Mouse (Mus musculus) testis, postnatal 14 days (tissue): ENCODE data around the gene Hmg20a.

Source experiments
- DNase-seq: peaks from one replicate; pipeline ENCODE4 v3.0.0; 2021; ENCODE audit warnings: low spot score

Hmg20a gene

DNA sequence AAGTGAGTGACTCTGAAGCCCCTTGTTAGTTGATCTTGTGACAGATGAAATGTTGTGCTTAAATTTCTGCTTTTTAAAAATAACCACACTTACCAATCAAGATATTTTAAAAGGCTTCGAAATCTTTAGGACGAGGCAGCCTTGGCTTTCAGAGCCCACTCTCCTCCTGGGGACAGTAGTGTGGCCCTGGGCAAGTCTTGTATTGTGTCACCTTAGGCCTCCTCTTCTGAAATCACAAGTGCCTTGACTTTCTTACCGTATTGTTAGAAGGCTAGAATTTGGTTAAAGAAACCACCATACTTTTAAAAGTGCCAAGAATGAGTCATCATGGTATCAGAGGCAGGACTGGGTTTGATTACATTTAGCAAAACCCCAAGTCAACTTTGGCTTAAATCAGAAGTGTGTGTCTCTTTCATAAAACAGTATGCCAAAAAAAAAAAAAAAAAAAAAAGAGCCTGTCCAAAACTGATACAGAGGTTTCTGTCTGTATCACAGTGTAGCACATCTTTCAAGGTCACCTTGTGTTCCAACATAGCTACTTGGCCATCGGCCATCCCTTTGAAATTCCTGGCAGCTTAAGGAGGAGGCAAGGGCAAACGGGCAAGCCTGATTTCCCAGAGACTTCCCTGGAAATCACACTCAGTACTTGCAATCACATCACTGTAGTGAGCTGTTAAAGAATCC, 78.9 kb downstream of the Hmg20a start:
- peak; percentile 87 for DNase-seq

DNA sequence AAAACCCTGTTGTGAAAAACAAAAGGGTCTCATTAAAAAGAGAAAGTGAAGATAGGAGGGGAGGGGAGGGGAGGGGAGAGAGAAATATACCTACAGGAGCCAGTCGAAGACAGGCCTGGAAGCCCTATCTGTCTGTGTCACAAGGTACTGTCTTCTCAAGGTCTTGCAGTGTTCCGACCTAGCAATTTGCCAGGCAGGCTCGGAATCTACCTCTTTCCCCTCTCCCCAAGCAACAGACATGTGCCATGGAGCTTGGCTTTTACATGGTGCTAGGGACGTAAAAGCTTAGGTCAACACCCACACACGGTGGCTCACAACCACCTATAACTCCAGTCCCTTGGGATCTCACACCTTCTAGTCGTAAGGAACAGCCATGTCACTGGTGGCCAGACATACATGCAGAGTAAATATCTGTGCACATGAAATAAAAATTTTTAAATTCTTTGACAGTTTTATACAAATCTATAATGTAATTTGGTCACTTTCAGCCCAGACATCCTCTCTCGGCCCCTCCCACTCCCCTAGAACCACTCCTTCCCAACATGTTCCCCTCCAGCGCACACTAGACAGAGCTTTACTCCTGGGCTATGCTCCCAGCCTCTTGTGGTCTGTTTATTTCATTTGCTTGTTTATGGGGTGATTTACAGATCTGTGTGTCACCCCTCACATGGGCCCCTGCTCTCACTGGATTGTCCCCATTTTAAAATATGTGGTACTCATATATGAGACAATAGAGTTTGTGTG, 81.1 kb downstream of the Hmg20a start:
- no peak for DNase-seq

DNA sequence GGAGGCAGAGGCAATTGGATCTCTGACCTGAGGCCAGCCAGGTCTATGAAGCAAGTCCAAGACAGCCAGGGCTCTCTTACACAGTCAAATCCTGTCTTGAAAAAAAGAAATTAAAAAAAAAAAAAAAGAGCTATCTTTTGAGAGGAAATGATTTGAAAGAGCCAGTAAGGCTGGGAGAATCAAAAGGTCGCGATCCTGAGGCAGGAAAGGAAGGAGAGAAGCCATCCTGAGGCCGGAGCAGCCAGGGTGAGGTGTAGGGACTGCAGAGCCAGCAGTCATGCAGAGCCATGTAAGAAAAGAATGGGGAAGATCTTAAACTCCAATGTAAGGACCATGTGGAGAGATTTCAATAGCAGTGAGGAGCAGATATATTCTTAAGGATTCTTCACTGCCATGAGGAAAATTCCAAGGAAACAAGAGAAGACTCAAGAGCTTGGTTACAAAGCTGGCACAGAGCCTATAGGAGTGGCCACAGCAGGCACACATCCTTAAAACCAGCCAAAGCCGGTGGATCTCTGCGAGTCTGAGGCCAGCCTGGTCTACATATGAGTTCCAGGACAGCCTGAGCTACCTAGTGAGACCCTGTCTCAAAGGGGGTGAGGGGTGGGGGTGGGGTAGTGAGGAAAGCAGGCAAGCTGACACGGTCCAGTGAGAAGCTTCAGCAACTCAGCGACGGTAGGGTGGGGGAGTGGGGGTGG, 82.6 kb downstream of the Hmg20a start:
- no peak for DNase-seq

DNA sequence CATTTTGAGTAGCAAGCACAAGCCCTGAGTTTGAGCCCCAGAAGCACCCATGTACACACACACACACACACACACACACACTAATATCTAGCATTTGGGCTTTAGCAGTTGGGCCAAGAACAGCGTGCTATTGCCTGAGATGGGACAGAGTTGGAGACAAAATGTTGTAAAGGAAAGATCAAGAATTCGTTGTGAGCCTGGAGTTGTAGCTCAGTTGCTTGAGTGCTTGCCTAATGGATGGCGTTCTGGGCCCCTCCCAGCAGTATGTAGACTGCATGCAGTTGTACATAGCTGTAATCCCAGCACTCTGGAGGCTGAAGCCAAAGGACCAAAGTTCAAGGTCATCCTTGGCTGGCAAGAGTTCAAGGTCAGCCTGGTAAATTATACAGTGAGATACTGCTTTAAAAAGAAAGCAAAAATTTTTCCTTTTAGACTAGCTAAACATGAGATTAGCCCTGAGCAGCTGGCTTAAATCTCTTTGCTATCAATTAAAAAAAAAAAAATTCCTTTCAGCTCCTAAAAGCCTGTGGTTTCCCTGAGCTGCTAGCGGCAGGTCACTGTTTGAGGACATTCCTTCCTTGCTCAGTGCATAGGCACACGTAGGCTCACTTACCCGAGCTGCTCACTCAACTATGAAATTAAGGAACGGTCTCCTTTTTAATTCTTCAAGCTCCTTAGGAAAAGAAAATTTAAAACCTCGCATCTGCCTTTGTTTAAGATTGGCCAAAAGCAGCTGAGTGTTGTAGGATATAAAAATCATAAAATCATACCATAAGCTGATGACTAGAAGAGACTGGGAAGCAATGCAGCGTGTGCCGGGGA, 83.5 kb downstream of the Hmg20a start:
- DNase-seq = peak; percentile 40

DNA sequence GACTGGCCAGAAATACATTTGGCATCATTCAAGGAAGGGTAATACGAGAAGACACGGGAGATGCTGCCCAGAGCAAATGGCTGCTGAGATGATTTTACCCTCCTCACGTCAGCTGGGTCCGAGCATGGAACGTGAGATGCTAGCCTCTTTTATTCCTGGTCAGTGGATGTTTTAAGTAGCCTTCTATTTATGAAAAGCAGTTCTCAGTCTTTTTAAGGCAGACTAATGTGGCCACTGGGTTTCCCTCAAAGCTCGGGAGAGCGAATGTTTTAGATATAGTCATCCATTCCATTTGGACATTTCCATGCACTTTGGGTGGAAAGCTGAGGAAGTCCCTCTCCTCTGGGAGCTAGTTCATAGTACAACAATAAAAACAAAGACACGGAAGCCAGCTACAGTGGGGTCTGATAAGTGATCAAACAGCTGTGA, 84.1 kb downstream of the Hmg20a start:
- DNase-seq = no peak

DNA sequence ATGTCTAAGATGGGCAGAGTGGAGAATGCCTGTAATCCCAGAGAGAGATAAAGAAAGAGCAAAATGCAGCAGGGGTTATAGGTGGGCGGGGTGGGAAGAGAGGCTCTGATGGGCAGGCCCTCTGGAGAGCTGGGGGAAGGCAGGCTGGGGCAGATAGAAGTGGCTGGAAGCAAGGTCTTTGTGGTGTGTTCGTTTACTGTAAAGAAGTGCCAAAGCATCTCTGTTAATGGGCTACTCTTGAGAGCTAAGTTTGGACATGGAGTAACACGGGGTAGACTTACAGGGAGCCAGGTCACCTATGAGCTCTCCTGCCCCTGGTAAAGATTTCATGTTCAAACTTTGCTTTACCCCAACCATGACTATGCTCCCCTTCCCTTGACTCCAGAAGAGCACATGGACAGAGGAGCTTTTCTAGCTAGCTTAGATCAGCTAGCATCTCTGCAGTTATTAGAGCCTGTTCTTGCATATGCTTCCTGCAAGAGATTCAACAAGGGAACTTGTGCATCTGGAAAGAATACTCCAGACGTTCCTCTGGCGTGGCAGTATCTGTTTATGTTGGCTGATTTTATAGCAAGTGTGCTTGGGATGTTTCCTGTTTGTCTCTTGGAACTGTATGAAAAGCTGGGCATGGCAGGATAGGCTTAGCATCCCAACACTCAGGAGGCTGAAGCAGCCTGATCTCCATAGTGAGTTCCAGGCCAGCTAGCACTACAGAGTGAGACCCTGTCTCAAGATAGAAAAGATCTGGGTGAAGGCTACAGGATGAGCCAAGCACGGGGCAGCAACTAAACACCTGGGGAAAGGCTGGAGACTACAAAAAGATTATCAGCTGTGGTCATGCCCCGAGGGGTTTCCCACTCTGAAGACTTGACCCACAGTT, 85.5 kb downstream of the Hmg20a start:
- no peak for DNase-seq

DNA sequence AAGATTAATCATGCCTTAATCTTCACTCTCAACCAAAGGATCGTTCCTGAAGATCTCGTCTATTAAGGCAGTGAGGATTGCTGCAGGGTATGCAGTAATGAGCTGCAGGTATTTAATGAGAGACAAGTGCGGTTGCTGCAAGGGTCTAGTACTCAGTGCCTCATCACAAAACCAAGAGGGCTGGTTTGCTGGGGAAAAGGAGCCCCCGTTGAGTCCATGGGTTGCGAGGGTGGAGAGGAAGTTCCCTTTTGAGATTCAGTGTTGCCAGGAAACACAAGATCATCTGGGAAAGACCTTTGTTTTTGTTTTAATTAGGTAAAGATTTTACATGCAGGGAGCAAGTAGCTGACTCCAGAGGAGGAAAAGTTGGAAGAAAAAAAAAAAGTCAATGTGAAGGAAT, 86.1 kb downstream of the Hmg20a start:
- DNase-seq = no peak

DNA sequence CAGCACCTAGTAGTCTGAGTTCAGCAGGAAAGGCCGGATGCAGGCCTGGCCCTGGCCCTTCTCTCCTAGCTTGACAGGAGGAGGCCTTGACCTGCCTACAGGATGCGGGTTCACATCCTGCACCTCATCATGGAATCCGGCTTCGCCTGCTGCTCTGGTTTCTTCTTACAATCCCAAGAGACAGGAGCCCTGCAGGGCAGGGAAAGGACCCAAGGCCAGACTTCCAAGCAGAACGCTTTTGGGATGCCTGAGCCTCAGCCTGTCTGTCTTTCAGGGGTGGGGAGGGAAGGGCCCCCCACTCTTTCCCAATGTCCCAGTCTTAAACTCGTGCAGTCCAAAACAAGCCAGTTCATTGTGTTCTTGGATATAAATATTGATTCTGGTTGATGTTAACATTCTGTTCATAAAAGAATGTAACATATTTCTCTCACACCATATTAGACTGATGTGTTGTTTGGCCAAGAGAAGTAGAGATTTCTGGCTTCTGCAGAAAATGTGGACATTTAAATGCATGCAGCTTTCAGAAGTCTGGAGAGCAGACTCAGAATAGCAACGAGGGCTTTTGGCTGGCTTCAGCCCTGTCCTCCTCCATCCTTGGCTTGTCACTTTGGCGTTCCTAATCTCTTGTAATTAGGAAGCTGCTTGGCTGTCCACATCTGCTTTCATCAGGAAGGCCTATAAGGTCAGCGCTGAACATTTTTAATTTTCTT, 86.8 kb downstream of the Hmg20a start:
- DNase-seq = peak; percentile 52

DNA sequence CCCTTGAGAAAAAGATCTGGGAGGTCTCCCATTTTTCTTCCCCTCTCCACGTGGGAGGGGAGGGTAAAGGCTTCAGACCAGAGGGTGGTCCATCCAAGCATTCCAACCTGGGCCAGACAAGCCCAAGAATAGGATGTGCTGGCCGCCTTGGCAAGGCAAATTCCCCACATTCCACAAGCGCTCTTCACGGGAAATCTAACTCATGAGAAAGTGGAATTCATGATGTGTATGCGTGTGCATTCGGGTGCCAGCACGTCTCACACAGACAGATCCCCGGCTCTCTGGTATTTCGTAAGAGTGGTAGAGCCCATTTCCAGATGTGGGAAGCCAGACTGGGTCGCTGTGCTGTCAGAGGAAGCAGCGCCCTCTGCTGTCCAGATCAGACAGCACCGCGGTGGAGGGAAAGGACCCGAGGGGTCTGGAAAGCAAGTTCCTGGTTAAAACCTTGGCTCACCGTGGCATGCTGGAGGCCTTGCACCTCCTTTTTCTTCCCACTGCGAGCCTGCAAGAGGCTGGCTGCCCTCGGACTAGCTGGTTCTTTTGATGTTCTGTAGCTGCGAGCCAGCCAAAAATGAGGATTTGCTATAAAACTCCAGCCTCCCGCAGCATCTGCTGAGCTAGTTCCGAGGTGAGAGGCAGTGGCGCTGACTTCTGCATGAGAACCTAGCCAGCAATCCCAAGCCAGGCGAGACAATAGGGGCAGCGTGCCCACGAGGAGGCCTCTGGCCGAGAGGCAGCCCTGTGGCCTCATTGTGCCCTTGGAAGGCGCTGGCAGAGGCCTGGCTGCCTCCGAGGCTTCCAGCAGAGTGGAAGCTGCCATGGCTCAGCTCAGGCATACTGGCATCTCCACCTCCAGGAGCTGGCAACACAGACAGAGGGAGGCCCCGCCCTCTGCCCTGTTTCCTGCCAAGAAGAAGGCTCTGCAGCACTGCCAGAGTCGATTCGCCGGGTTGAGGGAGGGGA, 87.7 kb downstream of the Hmg20a start:
- DNase-seq = peak; percentile 85

DNA sequence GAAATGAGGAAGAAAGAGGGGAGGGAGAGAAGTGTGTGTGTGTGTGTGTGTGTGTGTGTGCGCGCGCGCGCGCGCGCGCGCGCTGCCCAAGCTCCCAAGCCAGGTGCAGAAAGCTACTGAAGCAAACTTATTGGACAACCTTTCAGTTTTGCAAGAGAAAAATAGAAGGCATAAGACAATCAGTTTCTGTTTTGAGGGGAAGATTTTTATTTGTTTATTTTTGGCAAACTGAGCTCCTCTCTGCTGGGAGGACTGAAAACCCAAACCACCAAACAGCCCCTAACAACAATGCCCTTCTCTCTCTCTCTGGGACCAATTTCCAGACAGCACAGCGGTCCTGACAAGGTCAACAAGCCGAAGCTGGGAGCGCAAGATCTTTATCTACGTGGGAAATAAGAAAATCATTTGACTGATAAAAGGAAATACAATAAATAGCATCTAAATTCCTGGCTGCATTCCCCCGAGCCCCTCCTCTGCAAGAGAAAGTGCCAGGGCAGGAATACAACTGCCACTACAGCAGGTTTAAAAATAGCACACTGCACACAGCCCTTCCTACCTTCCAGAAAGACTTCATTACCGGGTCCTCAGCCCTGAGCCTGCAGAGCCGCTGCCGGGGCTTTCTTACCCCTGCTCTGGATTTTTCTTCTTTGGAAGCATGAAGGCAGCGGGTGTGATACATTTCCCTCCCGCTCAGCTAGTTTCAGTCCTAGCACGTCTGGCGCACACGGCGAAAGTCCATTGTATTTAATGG, 88.7 kb downstream of the Hmg20a start:
- no peak for DNase-seq

DNA sequence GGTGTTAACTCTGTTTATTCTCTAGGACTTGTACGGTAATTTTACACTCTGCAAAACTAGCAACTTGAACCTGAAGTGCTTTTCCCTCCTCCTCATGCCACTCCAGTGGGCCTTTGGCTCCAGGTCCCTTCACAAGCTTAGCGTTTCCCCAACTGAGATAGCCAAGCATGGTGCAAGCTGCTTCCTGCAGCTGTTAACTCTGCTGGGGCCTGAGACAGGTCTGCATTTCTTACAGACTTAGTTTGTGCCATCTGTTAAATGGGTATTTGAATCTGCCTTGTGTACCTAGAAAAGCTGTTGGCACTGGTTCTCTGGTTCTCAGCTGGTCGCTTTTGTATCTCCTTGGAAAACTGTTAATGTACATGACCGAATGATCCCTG, 89.3 kb downstream of the Hmg20a start:
- DNase-seq = no peak

DNA sequence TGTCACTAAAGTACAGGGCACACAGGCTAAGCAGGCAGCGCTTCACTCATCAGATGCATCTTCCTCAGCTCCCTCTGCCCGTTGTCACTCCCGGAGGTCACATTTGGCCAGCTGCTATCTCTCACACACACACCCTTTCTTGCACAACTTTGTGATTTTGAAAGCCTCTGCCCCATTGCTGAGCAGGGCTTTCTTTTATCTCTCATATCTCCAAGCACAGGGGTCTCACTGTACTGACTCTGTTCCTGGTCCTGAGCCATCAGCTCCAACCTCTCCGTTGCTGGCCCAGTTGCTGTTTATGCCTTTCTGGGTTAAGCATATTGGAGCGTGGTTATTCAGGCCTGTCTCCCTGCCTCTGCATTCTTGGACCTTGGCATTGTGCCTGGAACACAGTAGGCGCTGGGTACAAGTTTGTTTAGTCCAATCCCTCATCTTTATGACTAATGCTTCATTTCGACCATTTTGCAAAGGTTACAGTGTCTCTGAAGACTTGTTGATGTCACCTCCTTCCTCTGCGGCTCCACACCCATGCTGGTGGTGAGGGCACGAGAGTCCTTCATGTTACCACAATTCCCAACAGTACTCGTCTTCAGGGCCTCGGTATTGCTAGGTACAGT, 90.5 kb downstream of the Hmg20a start:
- peak; percentile 33 for DNase-seq

DNA sequence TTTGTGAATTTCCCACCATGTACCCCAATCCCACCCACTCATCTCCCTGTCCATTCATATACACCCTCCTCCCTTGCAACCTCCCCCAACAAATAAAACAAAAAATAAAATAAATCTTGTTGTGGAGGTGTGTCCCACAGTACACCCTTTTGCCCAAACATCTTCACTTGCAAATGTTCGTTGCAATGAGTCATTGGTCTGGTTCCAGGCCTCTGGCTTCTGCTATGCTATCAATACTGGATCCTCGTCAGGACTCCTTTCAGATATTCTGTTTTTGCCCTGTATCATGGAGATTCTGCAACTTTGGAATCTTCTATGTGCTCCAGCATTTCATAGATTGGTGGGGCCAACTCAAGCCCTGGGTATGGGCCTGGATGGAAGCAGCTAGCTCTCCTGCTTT, 91.9 kb downstream of the Hmg20a start:
- no peak for DNase-seq

DNA sequence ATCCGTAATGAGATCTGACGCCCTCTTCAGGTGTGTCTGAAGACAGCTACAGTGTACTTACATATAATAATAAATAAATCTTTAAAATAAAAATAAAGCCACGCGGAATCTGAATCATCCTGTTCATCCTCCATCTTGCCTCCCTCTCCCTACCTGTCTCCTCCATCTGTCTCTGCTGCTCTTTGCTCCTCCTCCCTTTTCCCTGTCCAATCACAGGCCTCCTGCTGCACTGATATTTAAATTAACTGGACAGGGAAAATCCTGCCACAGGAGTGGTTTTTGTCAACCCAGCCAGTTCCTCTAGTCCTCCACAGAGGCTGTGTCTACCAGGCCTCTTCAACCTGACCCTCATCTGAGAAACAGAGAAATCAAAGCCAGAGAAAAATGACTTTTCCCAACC, 94.1 kb downstream of the Hmg20a start:
- DNase-seq = no peak

DNA sequence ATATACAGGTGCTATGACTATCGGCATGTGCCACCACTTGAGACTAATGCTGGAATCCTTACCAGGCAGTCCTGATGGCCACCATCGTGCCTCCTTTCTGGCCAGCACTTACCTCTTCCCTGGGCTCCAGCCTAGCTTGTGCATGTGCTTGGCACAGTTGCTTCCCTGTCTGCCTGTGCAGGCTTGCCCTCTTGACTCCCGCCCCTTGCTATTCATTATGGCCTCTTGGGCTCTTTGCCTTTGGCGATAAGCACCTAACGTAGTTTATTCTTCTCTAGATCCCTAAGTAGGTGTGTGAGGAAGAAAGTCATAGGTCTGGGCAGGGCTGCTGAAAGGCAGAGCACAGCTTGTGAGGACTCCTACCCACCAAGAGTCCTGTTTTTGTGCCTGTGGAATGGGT, 96.7 kb downstream of the Hmg20a start:
- DNase-seq = no peak

DNA sequence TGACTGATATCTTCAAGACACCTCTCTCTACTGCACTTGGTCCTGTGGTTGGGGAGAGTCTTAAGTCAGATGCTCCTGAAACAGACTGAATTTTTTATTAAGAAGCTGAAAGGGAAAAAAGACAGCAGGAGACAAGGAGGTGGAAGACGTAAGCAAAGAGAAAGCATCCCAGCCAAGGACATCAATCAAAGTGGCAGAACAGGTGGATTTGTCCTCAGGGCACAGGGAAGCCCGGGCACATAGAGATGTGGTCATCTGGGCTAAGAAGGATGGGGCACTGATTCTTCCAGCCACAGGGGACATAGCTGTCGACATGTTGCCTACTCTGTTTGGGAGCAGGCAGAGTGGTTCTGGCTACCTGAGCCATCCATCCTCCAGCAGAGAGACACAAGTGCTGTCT, 97.8 kb downstream of the Hmg20a start:
- no peak for DNase-seq

DNA sequence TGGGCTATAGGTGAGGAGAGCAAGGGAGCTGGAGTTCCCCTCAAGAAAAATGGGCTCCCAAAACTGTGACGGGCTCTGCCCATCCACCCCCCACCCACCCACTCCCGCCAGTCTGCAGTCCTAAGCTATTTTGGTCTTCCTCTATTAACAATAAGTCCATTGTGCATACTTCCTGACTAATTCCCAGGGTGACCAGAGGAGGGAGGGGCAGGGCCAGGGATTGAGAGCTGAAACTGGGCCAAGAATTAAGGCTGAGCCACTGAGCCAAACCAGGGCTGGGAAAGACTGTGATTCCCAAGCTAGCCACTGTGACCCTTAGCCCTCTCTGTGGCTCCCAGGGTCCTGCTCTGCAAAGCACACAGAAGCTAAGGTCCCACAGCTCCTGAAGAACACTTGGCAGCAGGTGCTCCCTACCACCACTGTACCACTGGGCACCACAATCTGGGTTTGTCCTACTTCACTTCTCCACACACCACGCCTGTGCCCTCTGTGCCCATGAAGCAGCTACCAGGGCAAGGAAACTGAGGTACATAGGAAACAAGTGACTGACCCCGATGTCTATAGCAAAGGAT, 98.4 kb downstream of the Hmg20a start:
- DNase-seq = no peak

DNA sequence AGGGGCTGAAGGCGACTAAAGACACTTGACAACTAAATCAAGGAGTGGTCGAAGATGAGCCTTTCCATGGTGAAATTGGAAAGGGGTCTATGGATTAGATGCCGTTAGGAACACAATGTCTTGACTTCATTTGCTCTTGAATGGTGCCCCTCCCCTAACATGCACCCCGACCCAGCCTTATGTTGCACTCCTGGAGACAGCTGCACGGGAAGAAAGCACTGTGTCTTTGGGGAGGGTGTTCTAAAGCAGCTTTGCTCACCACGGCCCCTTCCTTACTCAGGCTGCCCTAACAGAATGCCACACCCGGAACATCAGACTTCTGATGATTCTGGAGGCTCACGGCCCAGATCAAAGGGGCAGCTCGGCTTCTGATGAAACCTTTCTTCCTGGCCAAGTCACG, 103.9 kb downstream of the Hmg20a start:
- DNase-seq = no peak
